Mouse (Mus musculus) bone marrow macrophage, adult 2 months (primary cell): ENCODE data around the gene Slc17a5.

ENCODE experiments used
- CTCF ChIP-seq: IDR thresholded peaks from 2 replicates; pipeline ENCODE4 v1.5.1; 2012; ENCODE audit warnings: low read depth, mild to moderate bottlenecking, low read length, moderate library complexity
- POLR2A ChIP-seq: IDR thresholded peaks from 2 replicates; pipeline ENCODE4 v1.6.1; 2012; ENCODE audit warnings: mild to moderate bottlenecking, low read depth, low read length, borderline replicate concordance

- TF ChIP-seq POLR2A (no peak), CTCF (no peak)
Observed at GRCm38 (mm10) chr9:78508106-78508786, 79.6 kb downstream of the Slc17a5 start.
